Mouse (Mus musculus): ENCODE data around the gene Itpa. TPM values are rescaled to one million over a fixed set of nuclear protein-coding genes. Genes with fewer than 3 reads are reported as not detected.

Gene Itpa
- total and polyA plus RNA-seq, 3 experiments = 59.1 to 123 (median 70.8) TPM

DNA sequence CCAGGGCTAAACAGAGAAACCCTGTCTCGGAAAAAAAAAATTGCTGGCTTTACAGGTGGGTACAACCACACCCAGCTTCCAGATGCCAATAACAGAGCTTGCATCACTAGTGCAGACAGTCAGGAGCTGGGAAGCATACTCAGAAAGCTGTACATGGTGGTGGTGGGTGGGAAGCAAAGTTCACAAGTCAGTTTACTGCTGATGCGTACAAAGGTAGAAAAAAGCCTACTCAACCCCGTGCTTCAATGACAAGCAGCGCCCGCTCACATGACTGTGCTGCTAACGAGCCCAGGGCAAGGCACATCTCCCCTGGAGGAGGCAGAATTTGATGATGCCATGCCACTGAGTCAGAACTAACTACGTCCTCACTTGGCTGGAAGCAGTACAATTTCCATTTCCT lies 48.4 kb upstream of the Itpa start:
- H3K79me2 ChIP-seq (replicated peaks; ENCODE audit: control insufficient read depth, extremely low read depth, insufficient read depth, poor library complexity, severe bottlenecking) = peaks cover 35% of the 10 kb centered on the region
- H3K9ac ChIP-seq (ENCODE audit: insufficient read depth, low read depth) = no peak overlapping the region
- H3K27ac ChIP-seq (ENCODE audit: insufficient read depth, low read depth) = no peak overlapping the region
- in situ Hi-C loops (cut with MboI; ENCODE audit: low pct_ligation_motif_present, low pct_unique_long_range_greater_than_20kb, low sequenced_read_pairs) (no loop called here), dilution Hi-C loops (cut with MboI; ENCODE audit: extremely low pct_ligation_motif_present, extremely low pct_unique_long_range_greater_than_20kb, low sequenced_read_pairs) (no loop called here)
- no peak overlapping the region for H3K4me2 ChIP-seq (ENCODE audit: insufficient read depth, low read depth, poor library complexity, severe bottlenecking)
- no peaks in the 10 kb centered on the region for H3K9me3 ChIP-seq (replicated peaks; ENCODE audit: low read length)
- no peaks in the 10 kb centered on the region for H3K27me3 ChIP-seq (replicated peaks)
- H3K4me1 ChIP-seq (ENCODE audit: control insufficient read depth in 1 of 2, insufficient read depth in 2 of 2) = no peaks in the 10 kb centered on the region
- no peak overlapping the region for H3K4me3 ChIP-seq (replicated peaks in 1 of 3; ENCODE audit: low read depth in 2 of 3, low read length in 2 of 3, poor library complexity in 1 of 3)
- H3K36me3 ChIP-seq (replicated peaks in 1 of 2; ENCODE audit: control insufficient read depth in 1 of 2, insufficient read depth in 1 of 2, low read length in 1 of 2) = peaks cover 43 to 85% of the 10 kb centered on the region in 2 experiments
- no peak for TF ChIP-seq TCF12 (IDR thresholded peaks at IDR 0.05; ENCODE audit: low read depth, low read length)
- TF ChIP-seq SIN3A (IDR thresholded peaks at IDR 0.05; ENCODE audit: low read length) = no peak
- TF ChIP-seq NELFE (IDR thresholded peaks at IDR 0.05; ENCODE audit: low read depth, low read length) = no peak
- TF ChIP-seq MXI1 (IDR thresholded peaks at IDR 0.05; ENCODE audit: low read depth, low read length) = no peak
- no peak for TF ChIP-seq MEF2A (IDR thresholded peaks at IDR 0.05; ENCODE audit: borderline replicate concordance, low read depth, low read length)
- no peak for TF ChIP-seq ZMIZ1 (IDR thresholded peaks at IDR 0.05; ENCODE audit: low read depth, low read length)
- TF ChIP-seq RCOR1 (conservative IDR thresholded peaks at IDR 0.05; ENCODE audit: low read depth, low read length) = no peak
- TF ChIP-seq ZC3H11A (IDR thresholded peaks at IDR 0.05; ENCODE audit: low read depth, low read length) = no peak
- TF ChIP-seq JUND (conservative IDR thresholded peaks at IDR 0.05; ENCODE audit: low read depth, low read length) = no peak
- no peak for TF ChIP-seq GABPA (IDR thresholded peaks at IDR 0.05; ENCODE audit: insufficient replicate concordance, low read depth, low read length)
- no peak for TF ChIP-seq EP300 (IDR thresholded peaks at IDR 0.05; ENCODE audit: low read length)
- TF ChIP-seq UBTF (IDR thresholded peaks at IDR 0.05; ENCODE audit: low read depth, low read length) = no peak
- TF ChIP-seq POLR2A (IDR thresholded peaks at IDR 0.05; ENCODE audit: low read depth, low read length) = no peak
- TF ChIP-seq IRF4 (IDR thresholded peaks at IDR 0.05; ENCODE audit: low read depth, low read length) = no peak
- TF ChIP-seq RAD21 (IDR thresholded peaks at IDR 0.05; ENCODE audit: low read depth, low read length) = no peak
- no peak for TF ChIP-seq PAX5 (IDR thresholded peaks at IDR 0.05; ENCODE audit: low read length)
- TF ChIP-seq JUN (IDR thresholded peaks at IDR 0.05; ENCODE audit: insufficient read depth, low read depth, low read length) = no peak
- no peak for TF ChIP-seq MAZ (IDR thresholded peaks at IDR 0.05; ENCODE audit: low read depth, low read length)
- peak; percentile 12 for DNase-seq (ENCODE audit: extremely low read depth)

DNA sequence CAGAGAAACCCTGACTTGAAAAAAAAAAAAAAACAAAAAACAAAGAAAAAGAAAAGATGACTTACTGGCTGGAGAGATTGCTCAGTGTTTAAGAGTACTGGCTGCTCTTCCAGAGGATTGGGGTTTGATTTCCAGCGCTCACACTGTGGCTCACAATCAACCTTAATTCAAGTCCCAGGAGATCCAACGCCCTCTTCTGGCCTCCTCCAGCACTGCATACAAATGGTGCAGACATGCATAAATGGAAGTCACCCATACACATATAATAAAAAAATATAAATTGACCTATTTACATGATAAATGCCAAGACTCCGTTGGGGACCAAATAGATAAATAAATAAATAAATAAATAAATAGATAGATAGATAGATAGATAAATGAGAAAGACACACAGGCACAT lies 39.0 kb upstream of the Itpa start:
- H3K36me3 ChIP-seq (replicated peaks in 1 of 2; ENCODE audit: control insufficient read depth in 1 of 2, insufficient read depth in 1 of 2, low read length in 1 of 2) = peaks cover 16 to 39% of the 10 kb centered on the region in 2 experiments
- no peaks in the 10 kb centered on the region for H3K27me3 ChIP-seq (replicated peaks)
- peaks cover 54% of the 10 kb centered on the region for H3K79me2 ChIP-seq (replicated peaks; ENCODE audit: control insufficient read depth, extremely low read depth, insufficient read depth, poor library complexity, severe bottlenecking)
- H3K9ac ChIP-seq (ENCODE audit: insufficient read depth, low read depth) = no peak overlapping the region
- DNase-seq (ENCODE audit: extremely low read depth) = peak; percentile 54
- dilution Hi-C loops (cut with MboI; ENCODE audit: extremely low pct_ligation_motif_present, extremely low pct_unique_long_range_greater_than_20kb, low sequenced_read_pairs) (no loop called here), in situ Hi-C loops (cut with MboI; ENCODE audit: low pct_ligation_motif_present, low pct_unique_long_range_greater_than_20kb, low sequenced_read_pairs) (no loop called here)
- peaks cover 5 to 20% of the 10 kb centered on the region in 2 experiments for H3K4me1 ChIP-seq (ENCODE audit: control insufficient read depth in 1 of 2, insufficient read depth in 2 of 2)
- peak overlapping the region; percentile 79 for H3K4me2 ChIP-seq (ENCODE audit: insufficient read depth, low read depth, poor library complexity, severe bottlenecking)
- peak overlapping the region in 2 of 3 experiments; percentile 87 to 96 for H3K4me3 ChIP-seq (replicated peaks in 1 of 3; ENCODE audit: low read depth in 2 of 3, low read length in 2 of 3, poor library complexity in 1 of 3)
- H3K9me3 ChIP-seq (replicated peaks; ENCODE audit: low read length) = no peaks in the 10 kb centered on the region
- no peak overlapping the region for H3K27ac ChIP-seq (ENCODE audit: insufficient read depth, low read depth)
- TF ChIP-seq CTCF (conservative IDR thresholded peaks at IDR 0.05 in 1 of 2, IDR thresholded peaks at IDR 0.05 in 1 of 2; ENCODE audit: low read depth in 2 of 2, low read length in 2 of 2) (peak; percentile 31 to 38; a peak in 3 of 4 replicates), MYC (IDR thresholded peaks at IDR 0.05; ENCODE audit: low read depth, low read length) (no peak)
